Mouse (Mus musculus): ENCODE measurements around the gene Tbc1d4. TPM values are rescaled to one million over a fixed set of nuclear protein-coding genes. Genes with fewer than 3 reads are reported as not detected.

The Tbc1d4 gene
- polyA plus RNA-seq (2012): not detected in 2 replicates

- TF ChIP-seq GATA1 (IDR thresholded peaks at IDR 0.05; ENCODE audit: low read length): no peak
Measured at GRCm38 (mm10) chr14:101608519-101609368, at the start of gene Tbc1d4. Tbc1d4 (minus strand) TSS chr14:101609191.

GRCm38 (mm10) chr14:101656307-101656706, 47.3 kb upstream of the Tbc1d4 start:
- TF ChIP-seq GATA1 (IDR thresholded peaks at IDR 0.05; ENCODE audit: low read length): no peak

GRCm38 (mm10) chr14:101654526-101654909, 45.5 kb upstream of the Tbc1d4 start:
- no peak for TF ChIP-seq GATA1 (IDR thresholded peaks at IDR 0.05; ENCODE audit: low read length)

GRCm38 (mm10) chr14:101653581-101654525, 44.9 kb upstream of the Tbc1d4 start, which contains the start of gene Uchl3:
Uchl3 (plus strand) TSS chr14:101653967.
- TF ChIP-seq GATA1 (IDR thresholded peaks at IDR 0.05; ENCODE audit: low read length): no peak

- TF ChIP-seq GATA1 (IDR thresholded peaks at IDR 0.05; ENCODE audit: low read length): no peak
Measured at GRCm38 (mm10) chr14:101652571-101652970, 43.6 kb upstream of the Tbc1d4 start.

GRCm38 (mm10) chr14:101650551-101650950, 41.6 kb upstream of the Tbc1d4 start:
- TF ChIP-seq GATA1 (IDR thresholded peaks at IDR 0.05; ENCODE audit: low read length): no peak

GRCm38 (mm10) chr14:101644948-101645347, 36.0 kb upstream of the Tbc1d4 start:
- no peak for TF ChIP-seq GATA1 (IDR thresholded peaks at IDR 0.05; ENCODE audit: low read length)

GRCm38 (mm10) chr14:101640153-101640843, 31.3 kb upstream of the Tbc1d4 start, which contains the start of gene Commd6:
Commd6 (minus strand) TSS chr14:101640686.
- TF ChIP-seq GATA1 (IDR thresholded peaks at IDR 0.05; ENCODE audit: low read length): no peak

GRCm38 (mm10) chr14:101637381-101637780, 28.4 kb upstream of the Tbc1d4 start:
- no peak for TF ChIP-seq GATA1 (IDR thresholded peaks at IDR 0.05; ENCODE audit: low read length)

- no peak for TF ChIP-seq GATA1 (IDR thresholded peaks at IDR 0.05; ENCODE audit: low read length)
Measured at GRCm38 (mm10) chr14:101635765-101636164, 26.8 kb upstream of the Tbc1d4 start.

GRCm38 (mm10) chr14:101630548-101630947, 21.6 kb upstream of the Tbc1d4 start:
- TF ChIP-seq GATA1 (IDR thresholded peaks at IDR 0.05; ENCODE audit: low read length): no peak

GRCm38 (mm10) chr14:101617680-101618079, 8.7 kb upstream of the Tbc1d4 start:
- no peak for TF ChIP-seq GATA1 (IDR thresholded peaks at IDR 0.05; ENCODE audit: low read length)

- TF ChIP-seq GATA1 (IDR thresholded peaks at IDR 0.05; ENCODE audit: low read length): no peak
Measured at GRCm38 (mm10) chr14:101616178-101616577, 7.2 kb upstream of the Tbc1d4 start.

- no peak for TF ChIP-seq GATA1 (IDR thresholded peaks at IDR 0.05; ENCODE audit: low read length)
Measured at GRCm38 (mm10) chr14:101613206-101613605, 4.2 kb upstream of the Tbc1d4 start.

GRCm38 (mm10) chr14:101610701-101611100, 1.7 kb upstream of the Tbc1d4 start:
- no peak for TF ChIP-seq GATA1 (IDR thresholded peaks at IDR 0.05; ENCODE audit: low read length)

Measured in G1E-ER4 (cell line).